Mouse (Mus musculus): ENCODE results near the gene Selenos.

GRCm38 (mm10) chr7:66060066-66060956 is 19.1 kb upstream of the Selenos start:
- TF ChIP-seq CTCF (IDR thresholded peaks at IDR 0.05; ENCODE audit: borderline replicate concordance, insufficient read depth, low read depth, low read length) (no peak), POLR2A (IDR thresholded peaks at IDR 0.05; ENCODE audit: borderline replicate concordance, insufficient read depth, low read length) (peak; percentile 93)
